Mouse (Mus musculus): ENCODE results near the gene Armc10.

GRCm38 (mm10) chr5:21675494-21675893 is 29.9 kb downstream of the Armc10 start:
- TF ChIP-seq GATA1 (IDR thresholded peaks at IDR 0.05; ENCODE audit: borderline replicate concordance, low read length), result no peak
- TF ChIP-seq CTCF (IDR thresholded peaks at IDR 0.05; ENCODE audit: low read depth, low read length), result no peak
- no peak for TF ChIP-seq POLR2AphosphoS5 (IDR thresholded peaks at IDR 0.05; ENCODE audit: insufficient replicate concordance, low read depth, low read length)
- no peak for TF ChIP-seq GATA2 (IDR thresholded peaks at IDR 0.05; ENCODE audit: borderline replicate concordance, low read depth, low read length)
